Mouse (Mus musculus) erythroblast, adult 5-6 weeks (primary cell): Measurements from ENCODE around the gene Cnot1. TPM values are rescaled to one million over a fixed set of nuclear protein-coding genes. Genes with fewer than 3 reads are reported as not detected.
A peak's percentile ranks its signal among the peaks of the same experiment; 100 is the strongest.

Experiments
- ATAC-seq: replicated peaks from 2 replicates; pipeline ENCODE4 v1.8.0; 2016; ENCODE audit warnings: moderate number of reproducible peaks, mild to moderate bottlenecking, moderate TSS enrichment, inconsistent platforms; ENCODE audit not compliant: poor library complexity, low FRiP score, severe bottlenecking
- total RNA-seq, 2 experiments: library from RNA; stranded (forward) in 1 of 2; stranded (reverse) in 1 of 2; fragments of 150-400 nt in 1 of 2; fragments of 200-764, 138-1000 nt in 1 of 2; gene quantifications; 2 replicates each; pipeline versions ENCODE4 v1.2.3 to v1.2.4; 2015 to 2017; ENCODE audit warnings: low replicate concordance in 2 of 2

Cnot1 gene
- total RNA-seq, 2 experiments from 2014 or later, result 87.2 to 99.7 TPM

DNA sequence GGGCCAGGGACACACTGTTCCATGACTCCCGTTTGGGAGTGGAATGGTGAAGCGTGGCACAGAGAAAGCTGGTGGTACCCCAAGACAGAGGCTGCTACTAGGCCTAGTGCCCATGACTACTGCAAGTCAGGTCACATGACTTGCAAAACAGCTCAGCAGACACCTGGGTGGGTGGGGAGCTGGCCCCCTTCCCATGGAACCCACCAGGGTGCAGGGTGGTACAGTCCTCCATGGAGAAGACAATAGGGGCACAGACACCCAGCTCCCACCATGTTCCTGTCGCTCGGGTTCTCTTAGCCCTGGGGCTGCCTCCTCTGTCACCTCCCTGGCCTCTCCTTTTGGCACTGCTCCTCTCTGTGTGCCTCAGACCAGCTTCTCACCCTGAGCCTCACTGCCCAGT is 105.5 kb downstream of the Cnot1 start:
- no peak for ATAC-seq

DNA sequence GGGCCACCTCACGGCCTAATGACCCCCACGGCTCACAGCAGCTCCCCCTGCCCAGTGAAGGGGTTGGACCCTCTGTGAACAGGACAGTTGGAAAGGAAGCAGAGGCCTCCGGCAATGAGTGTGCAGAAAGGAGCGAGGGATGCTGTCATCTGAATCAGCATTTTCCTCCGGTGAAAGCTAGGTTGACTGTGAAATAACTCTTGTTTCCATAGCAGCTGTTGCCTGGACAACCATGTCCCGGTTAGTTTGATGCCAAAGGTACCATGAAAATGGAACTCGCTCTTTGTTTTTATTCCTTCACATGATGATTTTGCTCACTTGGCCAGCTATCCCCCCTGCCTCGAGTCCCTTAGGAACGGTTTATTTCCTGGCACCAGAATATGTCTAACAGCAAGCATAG is 107.0 kb downstream of the Cnot1 start:
- ATAC-seq, result no peak

DNA sequence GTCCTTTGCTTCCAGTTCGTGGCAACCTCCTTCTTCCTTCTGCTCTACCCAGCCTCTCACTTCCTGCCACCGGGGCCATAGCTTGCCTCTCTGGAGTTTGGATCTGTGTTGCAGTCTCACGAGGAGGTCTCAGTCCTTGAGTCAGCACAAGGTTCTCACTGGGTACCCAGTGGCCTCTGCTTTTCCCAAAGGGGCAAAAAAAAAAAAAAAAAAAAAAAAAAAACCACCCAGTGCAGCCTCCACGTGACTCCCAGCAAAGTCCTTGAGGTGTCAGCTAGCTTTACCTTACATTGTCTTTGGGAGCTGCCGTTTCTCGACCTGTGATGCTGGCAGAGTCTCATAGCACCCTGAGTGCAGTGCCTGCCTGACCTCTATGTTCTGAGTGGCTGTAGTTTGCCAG is 109.1 kb downstream of the Cnot1 start:
- ATAC-seq, result no peak

DNA sequence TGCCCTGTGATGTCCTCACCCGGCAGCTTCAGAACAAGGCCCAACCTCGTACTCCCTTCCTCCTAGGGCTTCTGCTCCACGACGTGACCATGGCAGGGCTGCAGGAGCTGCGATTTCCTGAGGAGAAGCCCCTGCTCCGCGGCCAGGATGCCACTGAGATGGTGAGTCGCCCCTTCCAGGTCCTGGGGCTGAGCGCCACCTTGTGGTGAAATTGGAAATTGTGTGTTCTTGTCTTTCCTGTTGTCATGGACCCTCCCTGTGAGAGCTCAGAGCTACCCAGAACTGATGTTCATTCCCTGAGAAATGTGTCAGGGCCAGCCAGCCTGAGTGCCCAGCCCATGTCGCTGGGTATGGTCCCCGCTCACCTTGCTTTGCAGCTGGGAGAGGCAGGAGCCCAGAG is 110.1 kb downstream of the Cnot1 start:
- peak; percentile 76 for ATAC-seq

DNA sequence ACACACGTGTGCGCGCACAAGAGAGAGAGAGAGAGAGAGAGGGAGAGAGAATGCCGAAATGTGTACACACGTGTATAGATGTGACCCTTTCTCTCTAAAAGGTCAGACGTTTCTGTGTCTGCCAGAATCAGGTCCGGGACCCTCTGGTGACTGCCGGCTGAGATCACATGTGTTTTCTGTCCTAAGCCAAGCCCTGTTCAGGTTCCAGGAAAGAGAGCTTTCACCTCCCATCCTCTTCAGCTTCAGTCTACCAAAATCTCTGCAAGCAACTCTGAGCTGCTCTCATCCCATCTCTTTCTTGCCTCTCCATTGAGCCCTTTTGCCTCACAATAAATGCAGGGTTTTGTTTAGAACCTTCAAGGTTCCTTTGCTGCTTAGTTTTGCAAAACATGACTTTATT is 110.6 kb downstream of the Cnot1 start:
- ATAC-seq, result no peak

DNA sequence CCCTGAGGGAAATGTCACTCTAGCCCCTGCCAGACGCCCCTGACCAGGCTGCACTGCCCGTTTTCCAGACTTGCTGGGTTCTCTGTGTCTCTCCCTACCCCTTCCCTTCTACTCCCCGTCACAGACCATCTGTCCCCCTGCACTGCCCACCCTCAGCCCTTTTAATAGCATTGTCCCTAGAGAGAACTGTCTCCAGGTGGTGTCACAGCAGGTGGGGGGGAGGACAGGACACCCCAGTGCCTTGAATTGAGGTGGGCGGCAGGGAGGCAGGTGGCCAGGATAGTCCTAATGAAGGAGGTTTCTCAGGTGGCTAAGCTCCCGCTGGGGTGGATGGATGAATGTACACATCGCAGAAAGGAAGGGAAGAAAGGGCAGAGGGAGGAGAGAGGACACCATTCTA is 112.6 kb downstream of the Cnot1 start:
- ATAC-seq, result no peak

DNA sequence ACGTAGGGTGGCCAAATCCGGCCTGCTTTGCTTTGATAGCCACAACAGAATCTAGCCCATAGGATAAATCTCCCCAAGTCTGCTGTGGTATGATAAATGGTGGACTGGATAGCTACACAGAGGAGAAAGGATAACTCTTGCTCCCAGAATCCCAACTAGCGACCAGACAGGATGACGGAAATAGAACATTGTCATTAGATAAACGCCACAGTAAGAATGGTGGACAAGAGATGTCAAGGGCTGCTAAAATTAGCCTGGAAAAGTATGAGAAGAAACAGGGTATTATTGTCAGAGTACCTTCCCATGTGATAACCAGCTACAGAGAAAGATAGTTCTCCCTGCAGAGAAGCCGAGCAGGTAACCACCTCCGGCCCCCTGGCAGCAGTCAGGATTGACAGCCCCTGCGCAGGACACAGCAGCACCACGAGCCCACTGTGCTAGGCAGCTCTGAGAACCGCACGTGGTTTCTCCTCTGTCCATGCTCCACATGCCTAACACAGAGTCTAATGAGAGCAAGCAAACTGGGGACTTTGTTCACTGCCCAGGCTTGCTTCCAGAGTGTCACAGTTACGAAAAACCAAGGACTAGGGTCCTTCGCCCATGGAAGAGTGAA is 116.2 kb downstream of the Cnot1 start:
- ATAC-seq, result no peak

DNA sequence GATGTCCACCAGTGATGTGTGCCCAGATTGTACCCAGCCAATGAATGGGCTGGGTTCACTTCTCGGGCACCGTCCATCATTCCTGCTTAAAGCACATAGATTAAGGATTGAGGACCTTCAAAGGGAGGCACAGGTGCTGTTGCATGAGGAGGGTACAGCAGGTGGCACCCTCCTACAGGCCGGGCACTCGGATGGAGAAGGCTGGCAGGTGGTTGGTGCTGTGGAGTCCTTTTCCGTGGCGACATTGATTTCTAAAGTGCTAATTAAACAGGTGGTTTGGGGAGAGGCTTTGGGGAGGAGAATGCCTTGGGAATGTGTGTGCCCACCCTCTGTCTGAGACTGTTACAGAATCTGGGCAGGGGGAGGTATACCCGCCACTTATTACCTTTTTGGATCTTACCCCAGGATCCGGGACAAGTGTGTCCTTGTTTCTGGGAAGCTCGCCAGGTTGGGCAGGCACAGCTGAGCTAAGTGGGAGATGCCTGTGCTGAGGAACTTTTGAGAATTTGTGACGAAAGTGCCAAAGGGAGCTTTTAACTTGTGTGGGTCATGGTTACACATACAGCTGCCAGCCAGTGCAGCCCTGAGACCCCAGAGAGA is 119.1 kb downstream of the Cnot1 start:
- no peak for ATAC-seq

DNA sequence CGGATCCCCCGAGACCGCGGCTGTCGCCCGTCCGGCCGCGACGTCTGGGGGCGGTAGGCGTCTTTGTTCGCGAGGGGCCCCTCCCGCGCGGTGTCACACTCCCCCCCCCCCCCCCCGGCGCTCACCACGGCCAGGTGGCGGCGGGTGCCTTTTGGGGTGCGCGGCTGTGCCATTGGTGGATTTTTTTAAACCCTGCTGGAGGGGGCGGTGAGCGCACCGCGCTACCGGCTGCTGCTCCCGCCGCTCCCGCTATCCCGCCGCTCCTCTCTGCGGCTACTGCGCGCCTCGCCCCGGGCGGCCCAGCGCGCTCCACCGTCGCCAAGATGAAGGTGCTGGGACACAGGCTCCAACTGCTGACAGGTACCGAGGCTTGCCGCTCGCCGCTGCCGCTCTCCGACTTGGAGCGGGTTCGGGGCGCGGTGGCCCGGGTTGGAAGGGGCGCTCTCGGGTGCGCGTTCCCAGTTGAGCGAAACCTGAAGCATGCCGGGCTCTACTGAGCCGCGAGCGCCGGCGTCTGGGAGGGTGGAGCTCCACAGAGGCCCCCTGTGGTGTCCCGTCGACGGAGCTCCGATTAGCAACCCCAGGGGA is 129.1 kb downstream of the Cnot1 start:
- ATAC-seq, result no peak

DNA sequence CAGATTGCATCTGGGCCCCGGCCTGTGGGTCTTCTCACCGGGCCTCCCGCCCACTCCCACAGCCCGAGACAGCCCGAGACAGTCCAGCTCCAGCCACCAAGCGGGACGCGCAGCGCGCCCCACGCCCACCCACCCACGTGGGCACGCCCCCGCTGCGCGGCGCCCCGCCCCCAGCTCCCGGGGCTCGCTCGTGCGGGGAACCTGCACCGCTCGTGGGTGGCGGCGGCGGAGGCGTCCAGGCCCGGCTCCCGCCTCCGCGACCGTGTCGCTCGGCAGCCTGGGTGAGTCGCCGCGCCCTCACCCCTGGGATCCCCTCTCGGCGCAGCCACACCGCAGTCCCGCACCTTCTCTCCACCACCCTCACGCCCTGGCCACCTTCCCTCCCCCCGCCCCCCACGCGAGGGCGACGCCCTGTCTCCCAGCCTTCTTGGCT is 129.7 kb downstream of the Cnot1 start:
- no peak for ATAC-seq

DNA sequence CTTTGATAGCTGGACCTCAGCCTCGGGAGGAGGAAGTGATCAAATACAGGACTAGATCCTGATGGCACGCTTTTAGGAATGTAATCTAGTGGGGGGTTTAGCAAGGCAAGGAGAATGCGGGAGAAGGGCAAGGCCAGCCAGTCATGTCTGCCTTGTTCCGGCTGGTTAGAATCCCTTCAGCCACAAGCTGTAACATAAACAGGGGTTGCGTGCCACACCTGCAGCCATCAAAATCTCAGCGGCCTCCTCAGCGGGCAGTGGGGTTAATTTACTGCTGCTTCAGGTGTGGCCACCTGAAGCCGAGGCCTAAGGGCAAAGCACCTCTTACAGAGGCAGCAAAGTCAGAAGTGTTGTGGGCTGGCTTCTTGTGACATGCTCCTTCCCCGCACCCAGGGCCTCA is 130.6 kb downstream of the Cnot1 start, which contains the start of gene Ndrg4:
TSS of gene Ndrg4 (plus strand) at position 350 of the 400 bp plus-strand sequence.
- ATAC-seq, result no peak

DNA sequence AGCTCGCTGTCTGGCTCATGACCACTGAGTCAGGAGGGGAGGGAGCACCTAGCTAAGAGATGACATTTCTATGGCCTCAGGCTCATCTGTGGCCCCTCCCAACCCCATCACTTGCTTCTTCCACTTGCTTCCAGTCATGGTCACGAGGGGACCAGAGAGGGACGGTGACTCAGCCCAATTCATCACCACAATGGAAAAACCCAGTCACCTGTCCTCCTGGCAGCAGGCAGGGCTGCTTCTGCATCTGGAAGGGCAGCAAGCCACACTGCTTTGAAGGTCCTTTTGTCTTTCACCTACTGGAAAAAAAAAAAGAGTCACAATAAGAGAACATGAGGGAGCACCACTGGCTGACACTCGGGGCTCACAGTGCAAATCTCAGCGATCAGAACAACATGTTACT is 134.5 kb downstream of the Cnot1 start:
- no peak for ATAC-seq

DNA sequence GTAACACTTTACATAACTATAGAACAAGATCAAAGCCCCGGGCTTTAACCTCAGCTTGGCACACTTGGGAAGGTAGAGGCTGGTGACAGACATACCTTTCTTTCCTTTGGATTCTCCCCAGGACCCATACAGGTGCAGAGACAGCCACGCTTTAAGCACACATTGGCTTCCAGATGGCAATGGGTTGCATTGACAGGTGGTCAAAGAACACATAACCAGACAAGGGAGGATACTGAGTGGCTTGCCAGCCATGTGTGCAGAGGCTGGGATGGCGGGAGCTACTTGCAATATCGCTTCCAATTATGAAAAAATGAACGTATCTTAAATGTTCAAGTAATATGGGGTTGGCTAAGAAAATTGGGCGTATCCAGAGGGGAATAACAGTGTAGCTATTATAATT is 135.4 kb downstream of the Cnot1 start:
- ATAC-seq, result no peak

DNA sequence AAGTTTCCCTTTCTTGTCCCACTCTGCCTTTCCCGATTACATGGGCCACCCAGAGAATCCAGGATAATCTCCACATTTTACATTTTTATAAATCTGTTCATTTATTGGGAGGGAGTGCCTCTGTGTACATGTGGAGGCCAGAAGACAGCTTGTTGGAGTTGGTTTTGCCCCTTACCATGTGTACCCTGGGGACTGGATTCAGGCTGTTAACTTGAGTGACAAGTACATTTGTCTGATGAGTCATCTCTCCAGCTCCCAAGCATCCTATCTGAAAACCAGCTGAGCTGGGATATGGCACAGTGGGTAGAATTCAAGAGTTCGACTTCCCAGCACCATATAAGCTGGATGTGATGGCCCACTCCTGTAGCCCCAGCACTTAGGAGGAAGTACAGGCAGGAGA is 137.3 kb downstream of the Cnot1 start:
- no peak for ATAC-seq

Other genes starting within 250 kb of the Cnot1 start
- gene Prss54, start 231.1 kb downstream of the Cnot1 start, total RNA-seq (2015; ENCODE audit: low replicate concordance), result not detected in 2 replicates
- gene Prss54, start 231.1 kb downstream of the Cnot1 start, total RNA-seq (2017; ENCODE audit: low replicate concordance), result not detected in 2 replicates
- gene Gins3, start 174.0 kb downstream of the Cnot1 start, total RNA-seq (2015; ENCODE audit: low replicate concordance), result 1.2 and 7.1 TPM in 2 replicates
- gene Gins3, start 174.0 kb downstream of the Cnot1 start, total RNA-seq (2017; ENCODE audit: low replicate concordance), result 10.5 and 17.4 TPM in 2 replicates
- not detected in 2 replicates for gene Ndrg4, start 130.5 kb downstream of the Cnot1 start, total RNA-seq (2015; ENCODE audit: low replicate concordance)
- not detected in 2 replicates for gene Ndrg4, start 130.5 kb downstream of the Cnot1 start, total RNA-seq (2017; ENCODE audit: low replicate concordance)
- gene Setd6, start 91.6 kb downstream of the Cnot1 start, total RNA-seq (2015; ENCODE audit: low replicate concordance), result 4.6 TPM in 1 of 2 replicates, not detected in the other
- 1.5 and 7.2 TPM in 2 replicates for gene Setd6, start 91.6 kb downstream of the Cnot1 start, total RNA-seq (2017; ENCODE audit: low replicate concordance)
- gene Sap18b, start 17.9 kb upstream of the Cnot1 start, total RNA-seq (2015; ENCODE audit: low replicate concordance), result 33.6 and 37.1 TPM in 2 replicates
- gene Sap18b, start 17.9 kb upstream of the Cnot1 start, total RNA-seq (2017; ENCODE audit: low replicate concordance), result 40.6 and 56.8 TPM in 2 replicates
- gene Slc38a7, start 46.1 kb upstream of the Cnot1 start, total RNA-seq (2015; ENCODE audit: low replicate concordance), result 0.38 and 1.3 TPM in 2 replicates
- 0.17 and 0.84 TPM in 2 replicates for gene Slc38a7, start 46.1 kb upstream of the Cnot1 start, total RNA-seq (2017; ENCODE audit: low replicate concordance)
- 25.4 and 38.0 TPM in 2 replicates for gene Got2, start 81.1 kb upstream of the Cnot1 start, total RNA-seq (2015; ENCODE audit: low replicate concordance)
- 14.8 and 28.5 TPM in 2 replicates for gene Got2, start 81.1 kb upstream of the Cnot1 start, total RNA-seq (2017; ENCODE audit: low replicate concordance)